Mouse (Mus musculus) kidney, postnatal 4 days (tissue): Measurements from ENCODE around the gene Gm11077.

Experiments
- DNase-seq, 2 experiments: peaks; one replicate each; pipeline ENCODE4 v3.0.0; 2021; ENCODE audit warnings: mixed read lengths in 2 of 2

Gene Gm11077

DNA sequence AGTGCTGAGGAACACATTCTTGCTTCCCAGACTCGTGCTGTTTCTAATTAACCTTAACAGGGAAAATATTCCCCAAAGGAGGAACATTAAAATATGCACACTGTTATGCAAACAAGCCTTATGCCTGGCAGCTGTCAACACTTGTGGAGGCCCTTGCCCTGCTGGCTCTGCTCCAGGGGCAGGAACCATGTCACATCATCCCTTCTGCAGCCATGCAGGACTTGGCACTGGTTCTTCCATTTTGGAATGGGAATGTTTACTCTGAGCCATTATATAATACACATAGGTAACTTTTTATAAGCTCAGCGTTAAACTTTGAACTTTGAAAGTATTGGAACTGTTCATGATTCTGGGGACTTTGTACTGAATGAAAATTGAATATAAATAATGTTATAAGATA is 18.5 kb downstream of the Gm11077 start:
- no peak for DNase-seq

DNA sequence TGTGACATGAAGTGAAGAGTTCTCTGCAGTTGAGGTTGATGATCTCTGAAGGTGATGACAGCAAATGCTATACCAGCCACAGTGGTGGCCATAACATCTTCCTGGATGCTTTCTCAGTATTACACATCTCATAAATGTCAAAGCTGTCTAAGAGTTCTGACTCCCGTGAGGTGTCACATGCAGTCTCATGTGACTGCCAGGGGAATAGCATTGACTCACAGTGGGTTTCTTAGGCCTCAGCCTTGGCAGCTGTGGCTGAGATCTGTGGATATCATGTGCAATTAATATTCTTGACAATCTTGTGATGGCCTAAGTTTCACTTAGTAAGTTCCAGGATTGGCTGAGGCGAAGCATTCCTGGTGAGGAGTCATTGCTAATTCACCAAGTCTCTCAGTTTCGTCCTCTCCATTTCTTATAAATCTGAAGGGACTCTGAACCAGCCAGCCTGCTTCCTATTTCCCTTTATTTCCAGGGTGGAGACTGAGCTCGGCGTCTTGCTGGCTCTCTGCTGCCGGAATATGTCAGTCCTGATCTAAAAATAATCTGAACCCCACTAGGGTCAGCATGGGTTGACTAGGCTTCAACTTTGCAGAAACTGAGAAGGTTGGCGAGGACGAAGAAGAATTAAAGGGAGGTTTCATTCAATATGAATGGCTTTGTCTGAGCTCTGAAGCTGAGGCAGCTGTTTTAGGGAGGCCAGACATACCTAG is 21.4 kb downstream of the Gm11077 start:
- peak in 1 of 2 experiments; percentile 31 for DNase-seq

DNA sequence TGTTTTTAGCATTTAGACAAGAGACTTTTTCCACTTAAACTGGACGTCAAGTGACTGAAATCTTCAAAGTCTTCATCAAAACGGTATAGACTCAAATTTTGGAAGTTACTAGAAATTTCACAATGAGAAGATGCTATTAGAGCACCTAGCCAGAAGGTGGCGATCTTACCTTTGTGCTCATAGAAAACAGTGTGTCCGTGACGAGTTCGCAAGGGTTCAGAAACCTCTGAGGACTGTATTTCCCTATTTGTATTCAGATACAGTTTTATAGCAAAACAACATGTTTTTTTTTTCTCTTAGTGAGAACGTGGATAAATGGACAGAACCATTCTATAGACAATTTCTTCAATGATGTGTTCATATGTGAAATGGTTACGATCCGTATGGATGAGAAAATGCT is 37.3 kb downstream of the Gm11077 start:
- DNase-seq: peak; percentile 32 to 53

DNA sequence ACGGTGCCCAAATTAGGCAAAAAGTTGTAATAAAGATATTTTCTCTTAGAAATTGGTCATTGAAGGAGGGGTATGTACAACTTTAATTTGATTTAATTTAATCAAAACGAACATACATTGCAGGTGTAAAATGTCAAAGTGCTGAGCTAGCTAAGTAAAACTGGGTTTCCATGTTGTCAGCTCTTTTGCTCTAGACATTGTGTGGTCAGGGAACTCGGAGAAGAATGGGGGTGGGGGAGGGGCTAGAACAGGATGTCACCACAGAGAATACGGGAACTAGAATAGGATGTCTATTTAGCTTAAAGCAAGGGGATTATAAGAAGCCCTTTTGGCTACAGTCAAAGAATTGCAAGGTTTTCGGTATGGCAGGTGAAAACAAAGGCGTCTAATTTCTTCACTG is 38.2 kb downstream of the Gm11077 start:
- no peak for DNase-seq

DNA sequence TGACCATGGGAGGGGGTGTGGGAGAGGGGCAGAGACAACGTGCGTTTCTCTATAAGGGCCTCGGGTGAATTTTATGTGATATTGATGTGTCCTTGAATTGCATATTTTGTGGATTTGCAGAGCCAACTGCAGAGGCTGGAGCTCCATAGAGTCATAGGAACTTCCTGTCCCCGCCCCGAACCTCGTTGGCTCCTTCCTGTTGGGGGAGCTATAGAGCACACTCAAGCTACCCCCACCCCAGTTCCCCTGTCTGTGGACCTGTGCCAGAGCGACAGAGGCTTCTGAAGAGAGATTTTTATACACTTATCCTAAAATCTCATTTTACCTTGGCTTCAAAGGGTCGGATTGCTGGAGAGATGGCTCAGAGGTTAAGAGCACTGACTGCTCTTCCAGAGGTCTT is 39.1 kb downstream of the Gm11077 start:
- DNase-seq: peak; percentile 14 to 16

DNA sequence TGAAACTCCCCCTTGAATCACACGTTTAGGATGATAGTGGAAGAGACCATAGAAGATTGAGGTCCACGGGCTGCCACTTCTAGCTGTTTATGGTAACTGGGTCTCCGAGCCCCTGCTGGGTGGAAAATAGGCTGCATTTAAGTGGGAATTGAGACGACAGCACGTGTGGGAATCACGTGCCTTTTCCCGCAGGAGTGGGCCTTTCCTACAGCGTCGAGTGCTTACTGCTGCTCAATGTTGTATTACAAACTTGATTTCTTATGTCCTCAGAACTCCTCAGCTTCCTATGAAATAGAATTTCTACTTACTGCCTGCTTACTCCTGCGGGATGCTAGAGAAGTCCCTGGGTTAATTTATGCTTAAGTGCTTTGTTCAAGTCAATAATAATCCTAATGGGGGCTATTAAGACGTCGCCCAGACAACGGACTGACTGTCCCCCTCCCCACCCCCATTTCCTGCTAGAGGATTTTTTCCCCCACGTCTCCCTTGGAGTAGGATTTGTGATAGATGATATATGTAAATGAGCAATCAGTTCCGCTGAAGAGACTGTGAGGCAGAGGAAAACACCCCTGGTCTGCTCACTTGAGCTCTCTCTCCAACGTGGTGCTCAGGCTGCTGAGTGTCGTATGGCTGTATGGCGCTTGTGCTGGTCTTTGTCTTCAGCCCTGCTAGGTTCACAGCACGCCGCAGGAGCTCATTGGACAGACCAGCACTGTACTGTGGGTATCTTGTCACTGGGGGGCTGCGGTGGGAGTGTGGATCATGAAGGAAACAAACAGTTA is 40.0 kb downstream of the Gm11077 start:
- peak in 1 of 2 experiments; percentile 10 for DNase-seq

DNA sequence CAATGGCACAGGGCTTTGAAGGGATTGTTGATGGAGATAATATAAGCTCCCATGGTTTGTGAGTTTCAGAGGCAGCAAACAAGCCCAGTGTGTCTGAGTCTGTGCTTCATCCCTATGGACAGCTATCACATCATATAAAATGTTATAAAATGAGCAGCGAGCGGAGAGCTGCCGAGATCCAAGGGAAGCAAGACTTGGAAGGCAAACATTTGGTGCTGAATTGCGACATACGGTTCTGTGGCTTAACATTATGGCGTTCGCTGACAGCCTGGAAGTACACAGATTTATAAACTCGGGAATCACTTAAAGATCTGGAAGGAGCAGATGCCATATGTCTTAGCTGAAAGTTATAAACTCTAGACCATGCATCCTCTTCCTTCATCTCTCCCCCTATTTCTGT is 47.2 kb downstream of the Gm11077 start:
- no peak for DNase-seq

DNA sequence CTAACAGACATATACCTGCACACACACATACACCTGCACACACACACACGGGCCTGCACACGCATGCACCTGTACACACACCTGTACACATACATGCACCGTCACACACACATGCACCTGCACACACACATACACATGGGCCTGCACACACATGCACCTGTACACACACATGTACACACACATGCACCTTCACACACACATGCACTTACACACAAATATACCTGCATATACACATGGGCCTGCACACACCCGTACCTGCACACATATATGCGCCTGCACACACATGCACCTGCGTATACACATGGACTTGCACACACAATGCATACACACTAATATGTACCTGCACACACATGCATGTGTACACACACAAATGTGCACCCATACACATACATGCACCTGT is 53.4 kb downstream of the Gm11077 start:
- DNase-seq: no peak

DNA sequence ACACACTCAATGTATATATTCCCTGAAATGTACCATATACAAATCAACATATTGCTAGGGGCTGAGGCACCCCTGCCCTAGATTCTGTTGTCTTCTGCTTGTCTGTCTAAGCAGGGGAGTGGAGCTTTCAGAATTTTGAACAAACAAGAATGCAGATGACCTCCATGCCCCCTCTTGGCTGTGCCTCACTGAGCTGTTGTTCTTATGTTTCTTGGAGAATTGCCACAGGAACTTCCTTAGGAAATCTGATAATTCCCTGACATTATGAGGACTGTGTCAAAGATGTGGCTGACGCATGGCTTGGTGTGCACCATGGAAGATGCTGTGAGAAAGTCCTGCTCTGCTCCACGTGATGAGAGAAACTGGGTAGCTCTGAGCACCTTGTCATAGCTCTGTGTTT is 57.0 kb downstream of the Gm11077 start:
- peak; percentile 66 to 72 for DNase-seq

DNA sequence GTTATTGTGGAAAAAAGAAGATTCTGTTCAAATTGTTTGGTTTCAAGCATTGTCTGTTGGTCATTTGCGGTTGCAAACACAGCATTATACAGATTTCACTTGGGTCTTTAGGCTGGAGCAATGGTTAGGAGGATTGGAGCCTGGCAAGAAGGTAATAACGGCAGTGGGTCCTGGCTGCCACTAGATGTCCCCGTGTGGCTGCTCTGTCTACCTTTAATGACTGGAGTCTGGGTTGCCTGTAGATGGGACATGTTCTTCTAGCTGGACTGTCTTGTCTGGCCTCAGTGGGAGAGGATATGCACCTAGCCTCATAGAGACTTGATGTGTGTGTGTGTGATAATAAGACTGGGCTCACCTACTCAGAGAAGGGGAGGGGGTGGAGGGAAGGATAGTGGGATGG is 60.8 kb downstream of the Gm11077 start:
- peak in 1 of 2 experiments; percentile 27 for DNase-seq

DNA sequence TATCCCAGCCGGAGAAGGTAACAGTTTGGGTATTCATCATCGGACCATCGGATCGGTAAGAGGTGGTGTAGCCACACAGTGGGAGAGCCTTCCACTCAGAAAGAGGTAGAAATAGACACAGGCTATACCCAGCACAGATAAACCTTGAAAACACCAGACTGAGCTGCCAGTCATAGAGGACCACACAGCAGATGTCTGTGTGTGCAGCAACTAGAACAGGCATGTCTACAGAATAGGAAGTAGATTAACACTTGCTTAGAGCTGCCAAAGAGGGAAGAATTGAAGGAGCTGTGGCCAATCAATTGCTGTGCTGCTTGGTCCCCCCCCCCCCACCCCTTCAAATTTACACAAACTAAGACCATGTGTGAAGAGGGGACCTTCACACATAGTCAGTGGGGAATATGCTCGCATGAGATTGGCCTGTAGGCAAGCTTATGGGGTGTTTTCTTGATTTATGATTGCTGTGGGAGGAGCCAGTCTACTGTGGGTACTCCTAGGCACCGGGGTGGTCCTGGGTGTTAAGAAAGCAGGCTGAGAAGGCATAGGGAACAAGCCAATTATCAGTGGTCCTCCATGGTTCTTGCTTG is 64.7 kb downstream of the Gm11077 start:
- DNase-seq: no peak

DNA sequence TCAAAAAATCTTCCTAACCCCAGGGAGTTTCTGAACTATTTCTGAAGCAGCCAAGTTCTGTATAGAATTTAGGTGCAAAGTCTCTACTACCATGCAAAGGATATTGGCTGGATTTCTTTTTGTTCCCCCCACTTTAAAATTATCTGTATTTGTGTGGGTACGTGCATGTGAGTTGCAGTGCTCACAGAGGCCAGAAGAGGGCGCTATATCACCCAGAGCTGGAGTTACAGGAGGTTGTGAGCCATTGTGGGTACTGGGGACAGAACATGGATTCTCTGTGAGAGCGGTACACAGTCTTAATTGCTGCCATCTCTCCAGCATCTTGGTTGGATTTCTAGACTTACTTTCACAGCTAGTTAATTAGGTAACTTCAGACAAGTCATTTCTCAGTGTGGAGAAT is 69.8 kb downstream of the Gm11077 start:
- no peak for DNase-seq

DNA sequence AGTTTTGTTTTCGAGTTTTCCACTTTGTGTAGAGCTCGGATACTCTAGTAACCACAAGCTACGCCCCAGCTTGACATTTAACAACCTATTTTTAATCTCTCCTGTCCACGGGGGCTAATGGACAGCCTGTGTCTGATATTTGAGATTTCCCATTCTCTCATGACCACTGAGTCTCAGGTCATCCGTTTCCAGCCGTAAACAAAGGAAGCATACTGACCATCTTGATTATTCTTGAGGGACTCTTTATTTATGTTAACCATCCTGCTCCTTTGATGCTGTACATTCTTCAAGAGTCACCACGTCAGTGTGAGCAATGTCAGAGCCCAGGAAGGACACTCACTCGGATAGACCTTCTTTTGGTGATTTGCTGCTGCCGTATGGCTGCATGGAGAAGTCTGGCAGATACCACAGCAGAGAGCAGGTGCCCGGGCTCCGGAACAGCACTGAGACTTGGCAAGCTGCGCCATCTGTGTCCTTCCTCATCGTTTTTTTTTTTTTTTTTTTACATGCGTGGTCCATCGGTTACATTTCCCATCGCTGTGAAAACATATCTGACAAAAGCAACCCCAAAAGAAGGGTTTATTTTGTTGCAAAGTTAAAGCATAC is 70.5 kb downstream of the Gm11077 start:
- DNase-seq: no peak

DNA sequence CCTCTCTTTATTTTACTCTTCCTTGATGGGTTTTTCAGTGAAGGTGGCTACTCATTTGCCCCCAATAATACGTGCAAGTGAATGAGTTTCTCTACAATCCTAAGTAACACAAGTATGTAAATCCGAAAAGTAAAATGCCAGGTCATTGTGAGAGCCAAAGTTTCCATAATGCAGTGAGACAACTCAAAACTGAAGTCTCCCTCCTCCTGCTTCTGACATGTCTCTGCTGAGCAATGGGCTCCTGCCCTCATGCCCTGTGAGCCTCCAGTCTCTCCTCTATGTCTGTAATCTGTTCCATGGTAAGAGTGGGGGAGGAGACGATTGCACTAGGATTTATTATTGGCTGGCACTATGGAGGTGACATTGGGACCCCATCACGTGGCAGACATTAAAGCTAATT is 71.5 kb downstream of the Gm11077 start:
- no peak for DNase-seq
